Mouse (Mus musculus) c-Kit-positive CD71-positive TER-119-positive erythroid progenitor cells, embryonic 14.5 days (primary cell): ENCODE results near the gene Ino80b.

Experiments used
- DNase-seq: peaks from one replicate; pipeline ENCODE4 v3.0.0-alpha.2; 2013; ENCODE audit warnings: low spot score

Gene Ino80b

DNA sequence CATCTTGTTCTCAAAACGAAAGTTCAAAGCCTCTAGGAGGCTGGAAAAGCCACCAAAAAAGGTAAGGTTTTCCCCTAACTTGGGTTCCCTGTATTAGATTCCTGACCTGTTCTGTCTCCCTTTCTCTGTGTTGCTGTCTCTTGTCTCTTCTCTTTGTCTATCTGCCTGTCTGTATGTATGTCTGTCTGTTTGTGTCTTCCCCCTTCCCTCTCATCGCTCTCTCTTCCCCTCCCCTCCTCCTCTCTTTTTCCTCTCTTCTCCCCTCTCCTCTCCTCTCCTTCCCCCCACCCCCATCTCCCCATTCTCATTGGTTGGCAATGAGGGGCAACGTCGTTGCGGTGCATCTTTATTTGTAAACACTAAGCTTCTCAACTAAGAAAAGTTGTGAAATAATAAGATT, at the start of gene Ino80b:
Ino80b (minus strand) TSS at position 101 of the 400 bp plus-strand sequence.
- no peak for DNase-seq

- DNase-seq: no peak
Observed at GRCm38 (mm10) chr6:83172240-83172920, 47.1 kb upstream of the Ino80b start.

GRCm38 (mm10) chr6:83171063-83171462, 45.8 kb upstream of the Ino80b start:
- DNase-seq: no peak

DNA sequence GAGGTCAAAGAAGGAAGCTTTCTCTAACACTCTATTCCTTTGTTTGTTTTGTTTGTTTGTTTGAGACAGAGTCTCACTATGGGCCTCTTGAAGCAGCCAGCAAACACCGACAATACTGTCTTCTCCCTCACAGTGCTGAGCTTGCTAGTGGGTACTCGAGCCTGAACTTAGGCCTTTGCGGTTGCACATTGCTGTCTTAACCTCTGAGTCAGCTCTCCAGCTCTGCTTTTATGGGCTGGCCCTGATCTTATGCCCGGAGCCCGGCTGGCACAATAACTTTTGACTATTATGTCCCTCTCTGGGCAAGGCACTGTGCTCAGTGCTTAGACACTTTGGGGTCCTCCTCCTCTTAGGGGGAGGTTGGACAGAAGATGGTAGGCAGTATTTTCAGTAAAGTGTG, 44.6 kb upstream of the Ino80b start:
- no peak for DNase-seq

- DNase-seq: peak; percentile 40
Observed at GRCm38 (mm10) chr6:83166243-83166630, 41.0 kb upstream of the Ino80b start.

DNA sequence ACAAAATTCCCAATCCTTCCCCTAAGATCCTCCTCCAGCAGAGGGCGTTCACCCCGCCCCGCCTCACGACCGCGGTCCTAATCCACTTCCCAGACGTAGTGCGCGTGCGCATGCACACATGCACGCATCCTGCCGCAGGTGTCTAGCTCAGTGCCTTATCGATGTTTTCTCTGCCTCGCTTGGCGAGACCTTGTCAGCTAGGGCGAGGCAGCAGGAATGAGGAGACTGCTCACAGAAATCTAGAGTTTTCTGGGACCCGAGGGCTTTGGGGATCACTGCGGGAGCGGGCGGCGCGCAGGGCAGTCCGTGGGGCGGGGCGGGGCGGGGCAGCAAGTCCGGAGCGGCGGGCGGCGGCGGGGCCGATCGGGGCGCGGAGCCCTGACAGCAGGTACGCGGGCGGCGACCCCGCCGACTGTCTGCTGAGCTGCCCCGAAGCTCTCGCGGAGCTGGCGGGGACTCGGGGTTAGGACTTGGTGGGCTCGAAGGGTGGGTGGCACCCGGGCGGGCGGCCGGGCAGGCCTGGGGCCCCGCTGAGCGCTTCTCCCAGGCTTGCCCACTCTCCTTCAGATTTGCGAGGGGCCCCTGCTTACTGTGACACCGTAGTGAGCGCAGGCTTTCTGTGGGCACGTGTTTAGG, 40.5 kb upstream of the Ino80b start, which contains the start of gene Dctn1:
Dctn1 (plus strand) TSS at position 314 of the 636 bp plus-strand sequence.
- peak; percentile 93 for DNase-seq

GRCm38 (mm10) chr6:83165026-83165606, 39.9 kb upstream of the Ino80b start:
- DNase-seq: no peak

- peak; percentile 71 for DNase-seq
Observed at GRCm38 (mm10) chr6:83162701-83163100, 37.5 kb upstream of the Ino80b start.

DNA sequence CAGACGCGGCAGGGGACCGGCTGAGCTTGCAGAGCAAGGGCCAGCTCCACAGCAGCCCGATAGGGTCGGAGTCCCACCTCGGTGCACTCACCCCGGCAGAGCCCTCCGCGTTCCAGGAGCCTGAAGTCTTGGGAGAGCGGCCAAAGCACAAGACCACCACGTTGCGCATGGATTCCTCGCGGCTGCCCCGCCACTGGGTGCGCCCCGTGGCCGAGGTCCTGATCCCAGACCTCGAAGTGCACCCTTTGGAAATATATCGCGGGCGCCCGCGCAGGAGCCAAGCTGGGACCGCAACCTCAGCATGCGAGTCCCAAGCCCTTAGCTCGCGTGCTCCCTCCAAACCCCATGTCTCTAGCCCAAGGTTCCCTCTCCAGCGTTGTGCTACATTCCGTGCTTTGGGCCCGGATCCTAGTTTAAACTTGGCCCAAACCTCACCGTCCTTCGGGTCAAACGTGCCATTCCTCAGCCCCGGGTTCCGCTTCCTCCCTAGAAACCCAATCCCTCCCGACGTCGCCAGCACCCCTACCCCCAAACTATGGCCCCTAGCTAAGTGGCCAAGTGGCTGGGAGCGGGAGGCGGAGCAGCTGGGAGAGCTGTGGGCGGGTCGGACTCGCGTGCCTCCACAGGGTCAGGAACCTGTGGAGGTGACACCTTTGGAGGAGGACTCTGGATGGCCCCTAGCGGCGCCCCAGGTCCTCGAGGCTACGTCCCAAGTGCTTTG, 36.9 kb upstream of the Ino80b start:
- no peak for DNase-seq

GRCm38 (mm10) chr6:83161442-83161841, 36.2 kb upstream of the Ino80b start:
- no peak for DNase-seq

GRCm38 (mm10) chr6:83159456-83159855, 34.2 kb upstream of the Ino80b start:
- peak; percentile 60 for DNase-seq

DNA sequence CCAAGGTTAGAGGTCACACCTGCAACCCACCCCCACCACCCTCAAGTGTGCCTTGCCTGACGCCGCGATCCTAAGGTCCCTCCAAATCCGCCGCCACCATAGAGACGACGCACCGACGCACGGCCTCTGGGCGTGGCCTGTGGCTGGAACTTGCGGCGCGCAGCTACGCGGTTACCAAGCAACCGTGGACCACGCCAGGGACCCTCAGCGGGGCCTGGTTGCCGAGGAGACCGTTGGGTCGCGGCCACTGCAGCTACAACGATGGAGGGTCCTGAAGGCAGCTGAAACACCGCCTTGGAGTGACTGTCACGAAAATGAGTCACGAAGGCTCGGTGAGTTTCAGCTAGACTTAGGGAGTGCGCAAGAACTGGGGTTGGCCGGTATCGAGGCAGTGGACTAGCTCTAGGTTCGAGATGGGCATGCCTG, 31.0 kb upstream of the Ino80b start, which contains the start of the genes Wdr54 and 1700003E16Rik:
Wdr54 (minus strand) TSS at position 139 of the 426 bp plus-strand sequence.
1700003E16Rik (plus strand) TSS at position 146 of the 426 bp plus-strand sequence.
- peak; percentile 36 for DNase-seq

DNA sequence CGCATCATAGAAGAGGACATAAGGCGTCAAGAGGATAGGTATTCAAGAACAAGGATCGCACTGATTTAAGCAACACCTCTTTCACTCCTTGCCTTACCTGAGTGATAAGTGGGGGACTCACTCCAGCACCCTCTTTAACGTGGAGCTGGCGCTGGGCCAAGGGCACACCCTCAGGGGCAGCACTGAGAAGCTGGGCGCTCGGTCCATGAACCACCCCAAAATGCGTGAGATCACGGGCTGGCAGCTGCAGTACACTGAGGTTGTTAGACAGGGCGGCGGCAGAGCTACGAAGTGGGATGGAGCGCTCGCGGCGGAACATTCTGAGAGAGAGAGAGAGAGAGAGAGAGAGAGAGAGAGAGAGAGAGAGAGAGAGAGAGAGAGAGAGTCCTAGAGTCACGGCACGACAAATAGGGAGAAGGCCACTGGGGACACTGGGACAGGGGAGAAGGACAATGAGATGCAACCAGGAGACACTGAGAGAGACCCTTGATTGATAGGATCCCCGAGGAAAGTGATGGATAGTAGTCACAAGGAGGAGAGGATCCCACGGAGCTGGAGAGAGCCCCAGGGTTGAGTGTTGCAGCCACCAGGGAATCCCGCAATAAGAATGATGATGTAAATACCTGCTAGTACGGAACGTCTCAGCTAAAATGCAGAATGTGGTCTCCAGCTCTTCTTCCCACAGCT, 30.5 kb upstream of the Ino80b start:
- no peak for DNase-seq

- DNase-seq: no peak
Observed at GRCm38 (mm10) chr6:83153485-83153884, 28.3 kb upstream of the Ino80b start.

GRCm38 (mm10) chr6:83153038-83153437, 27.8 kb upstream of the Ino80b start:
- DNase-seq: no peak

DNA sequence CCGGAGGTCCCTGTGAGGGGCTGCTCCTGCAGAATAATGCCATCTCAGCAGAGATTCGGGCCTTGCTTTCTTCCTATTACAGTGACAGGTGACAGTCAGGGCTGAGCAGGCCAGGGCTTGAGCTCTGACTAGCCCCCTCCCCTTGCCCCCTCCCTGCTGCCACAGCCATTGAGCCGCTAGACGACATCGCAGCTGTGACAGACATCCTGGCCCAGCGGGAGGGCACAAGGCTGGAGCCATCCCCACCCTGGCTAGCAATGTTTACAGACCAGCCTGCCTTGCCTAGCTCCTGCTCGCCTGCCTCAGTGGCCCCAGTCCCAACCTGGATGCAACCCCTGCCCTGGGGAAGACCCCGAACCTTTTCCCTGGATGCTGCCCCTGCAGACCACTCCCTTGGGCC, 26.5 kb upstream of the Ino80b start:
- no peak for DNase-seq

DNA sequence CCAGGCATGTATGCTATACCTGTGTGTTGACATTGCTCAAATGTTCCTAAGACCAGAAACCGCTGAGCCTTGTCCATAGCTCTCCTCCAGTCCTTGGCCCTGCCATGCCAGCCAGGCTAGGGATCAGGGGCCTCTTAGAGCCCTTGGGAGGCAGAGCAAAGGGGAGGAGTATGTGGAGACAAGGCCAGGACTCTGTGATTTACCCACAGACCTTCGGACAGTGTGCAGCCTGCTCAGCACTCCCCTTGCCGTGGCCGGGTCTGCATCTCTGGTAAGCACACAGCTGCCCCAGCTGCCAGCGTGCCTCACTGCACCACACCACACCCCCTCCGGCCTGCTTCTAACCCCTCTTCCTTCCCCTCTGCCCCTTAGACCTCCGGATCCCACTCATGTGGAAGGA, 22.0 kb upstream of the Ino80b start:
- no peak for DNase-seq

GRCm38 (mm10) chr6:83145805-83146204, 20.6 kb upstream of the Ino80b start:
- no peak for DNase-seq

DNA sequence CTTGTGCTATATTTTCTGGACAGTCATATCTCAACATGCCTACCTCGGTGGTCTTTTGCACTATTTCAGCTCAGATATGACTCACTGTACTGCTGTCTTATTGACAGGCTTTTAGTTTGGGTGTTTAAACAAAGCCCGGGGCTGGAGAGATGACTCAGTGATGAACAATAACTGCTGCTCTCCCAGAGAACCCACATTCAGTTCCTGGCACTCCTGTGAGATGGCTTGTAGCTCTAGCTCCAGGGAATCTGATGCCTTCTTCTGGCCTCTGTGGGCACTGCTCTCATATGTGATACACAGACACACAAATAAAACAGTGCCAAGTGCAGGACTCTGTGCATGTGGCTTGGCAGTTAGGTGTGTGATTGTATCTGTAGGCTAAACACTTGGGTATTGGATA, 20.0 kb upstream of the Ino80b start:
- no peak for DNase-seq

DNA sequence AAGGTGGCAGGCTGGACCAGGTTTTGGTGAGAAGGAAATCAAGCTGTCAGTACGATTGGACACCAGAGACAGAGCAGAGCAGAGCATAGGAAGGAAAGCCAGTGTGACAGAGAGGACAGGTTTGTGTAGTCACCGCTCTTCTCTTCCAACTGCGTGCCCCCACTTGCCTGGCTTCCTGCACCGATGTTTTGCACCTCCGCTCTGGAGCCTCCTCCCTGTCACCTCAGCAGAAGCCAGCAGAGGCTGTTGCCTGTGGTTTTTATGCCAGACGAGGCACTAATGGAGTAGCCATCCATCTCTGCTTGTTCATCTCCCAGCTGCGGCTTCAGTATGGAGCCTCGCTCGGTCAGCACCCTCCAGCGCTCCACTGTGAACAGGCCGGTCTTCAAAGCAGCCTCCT, 17.7 kb upstream of the Ino80b start:
- no peak for DNase-seq

DNA sequence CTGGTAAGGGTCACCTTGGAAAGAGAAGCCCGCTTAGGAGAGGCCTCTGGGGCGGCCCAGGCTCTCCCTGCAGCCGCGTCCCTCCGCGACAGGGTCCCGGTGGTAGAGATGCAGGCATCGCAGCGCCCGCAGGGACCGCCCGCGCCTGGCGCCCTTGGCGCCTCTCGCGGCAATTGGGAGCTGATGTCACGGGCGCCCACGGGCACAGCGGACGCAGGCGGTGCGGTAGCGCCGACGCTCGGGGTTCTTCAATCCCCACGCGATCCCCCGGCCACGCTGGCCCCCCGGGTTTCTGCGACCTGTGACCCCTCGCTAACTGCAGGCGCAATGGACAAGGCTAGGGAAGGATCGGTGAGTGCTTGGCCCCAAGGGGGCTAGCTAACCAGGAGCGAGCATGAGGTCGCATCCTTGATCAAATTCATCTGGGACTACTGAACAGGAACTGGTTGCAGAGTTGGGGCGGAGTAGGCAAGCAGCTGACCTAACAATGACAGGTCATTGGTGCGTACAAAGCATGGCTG, 17.0 kb upstream of the Ino80b start:
- no peak for DNase-seq

DNA sequence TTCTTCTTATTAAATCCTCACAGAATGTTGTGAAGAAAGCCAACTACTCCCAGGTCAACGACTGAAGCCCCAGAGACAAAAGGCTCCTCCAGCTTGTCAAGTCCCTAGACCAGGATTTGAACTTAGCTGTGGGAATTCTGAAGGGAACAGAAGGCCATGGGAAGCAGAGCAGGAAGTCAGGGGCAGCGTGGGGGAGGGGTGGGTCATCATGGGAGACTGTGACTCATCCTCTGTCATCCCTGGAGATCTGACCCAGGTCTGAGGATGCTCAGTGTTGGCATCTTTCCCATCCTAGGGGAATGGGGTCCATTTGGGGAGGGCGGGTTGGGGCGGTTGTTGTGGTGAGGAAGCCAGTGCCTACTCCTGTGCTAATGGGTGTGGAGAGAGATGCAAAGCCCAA, 16.4 kb upstream of the Ino80b start:
- DNase-seq: no peak
